Mouse (Mus musculus) mature B cell (primary cell): ENCODE results near the gene Vmn1r68.

ENCODE experiments used
- in situ Hi-C: fragments of 300-500 bp; cut with MboI; formaldehyde crosslinking; loops from 2 replicates; pipeline ENCODE4 v1.14.3; 2019

Vmn1r68 gene

GRCm38 (mm10) chr7:10558385-10558784, at the start of gene Vmn1r68:
Gene Vmn1r68 (minus strand): TSS chr7:10558485.
- in situ Hi-C loops = no loop called here

GRCm38 (mm10) chr7:10495578-10495977, 62.7 kb downstream of the Vmn1r68 start:
- in situ Hi-C loops = no loop called here

- in situ Hi-C loops = no loop called here
Measured at GRCm38 (mm10) chr7:10494786-10495521, 63.3 kb downstream of the Vmn1r68 start, which contains the start of gene Zik1. Gene Zik1 (minus strand): TSS chr7:10495394.

- in situ Hi-C loops = no loop called here
Measured at GRCm38 (mm10) chr7:10480588-10481233, 77.6 kb downstream of the Vmn1r68 start.

- in situ Hi-C loops = no loop called here
Measured at GRCm38 (mm10) chr7:10479813-10480212, 78.5 kb downstream of the Vmn1r68 start.

- in situ Hi-C loops = no loop called here
Measured at GRCm38 (mm10) chr7:10458166-10458565, 100.1 kb downstream of the Vmn1r68 start.
